Comparison of ENCODE assay signal across 23 mouse cellular contexts in genomic region chr2:147409323-147409722, GRCm38 (mm10). TPM values are rescaled to one million over a fixed set of nuclear protein-coding genes. Genes with fewer than 3 reads are reported as not detected.
DNase-seq lines count a peak whose midpoint lies in the region; ATAC-seq and TF ChIP-seq lines count a peak whose summit lies in the region.
"Had no signal": no experiment of that assay in that cellular context is flagged by ENCODE, and none has a peak within 500 bp of the region (broad histone marks: within the 10 kb centered on the region; RNA-seq: fewer than 3 reads in every experiment).

No protein-coding gene starts in this region.

- no peak for DNase-seq in hindbrain, postnatal 0 days (ENCODE audit: low spot score)
- DNase-seq in hindbrain, embryonic 11.5 days (ENCODE audit: low spot score): no peak
- DNase-seq in lung, embryonic 14.5 days: no peak
- DNase-seq in lung, adult 2 months: no peak
- DNase-seq in gastrocnemius, postnatal 4 days (ENCODE audit: low spot score in 2 of 2): no peak
- DNase-seq: adrenal gland, adult 8-10 months; cerebellum, adult 11-12 months; cerebellum, adult 9-10 months; cerebellum, postnatal 25 days; gastrocnemius, postnatal 36 days; heart, adult 2 months; heart, postnatal 14 days had no signal

- H3K36me3 ChIP-seq in hindbrain, postnatal 0 days (ENCODE audit: insufficient read depth, low read length): no peaks in the 10 kb centered on the region
- no peaks in the 10 kb centered on the region for H3K36me3 ChIP-seq in hindbrain, embryonic 11.5 days (ENCODE audit: control insufficient read depth, insufficient read depth, low read length)
- no peaks in the 10 kb centered on the region for H3K36me3 ChIP-seq in lung, embryonic 14.5 days (ENCODE audit: insufficient read depth)
- H3K36me3 ChIP-seq in E14TG2a.4 (ENCODE audit: insufficient read depth, low read length): no peaks in the 10 kb centered on the region
- H3K36me3 ChIP-seq: embryonic facial prominence, embryonic 12.5 days; G1E; heart, embryonic 15.5 days; hindbrain, embryonic 10.5 days; hindbrain, embryonic 15.5 days had no signal

- no peak for TF ChIP-seq POLR2A in lung, adult 2 months (IDR thresholded peaks at IDR 0.05; ENCODE audit: borderline replicate concordance, extremely low read depth, low read depth, low read length)

- H3K4me2 ChIP-seq in hindbrain, postnatal 0 days (ENCODE audit: low read depth, low read length): no peak overlapping the region
- no peak overlapping the region for H3K4me2 ChIP-seq in hindbrain, embryonic 11.5 days (replicated peaks; ENCODE audit: low read depth, low read length)
- no peak overlapping the region for H3K4me2 ChIP-seq in lung, embryonic 14.5 days
- H3K4me2 ChIP-seq: embryonic facial prominence, embryonic 12.5 days; heart, embryonic 11.5 days; heart, embryonic 15.5 days; hindbrain, embryonic 15.5 days had no signal

- 75% methylated on average over 1 of the region's 1 CpGs for WGBS in hindbrain, postnatal 0 days
- WGBS in hindbrain, embryonic 11.5 days: 74% methylated on average over 1 of the region's 1 CpGs
- 58% methylated on average over 1 of the region's 1 CpGs for WGBS in lung, embryonic 14.5 days
- WGBS in lung, adult 2 months: 48% methylated on average over 1 of the region's 1 CpGs

- no peaks in the 10 kb centered on the region for H3K27me3 ChIP-seq in hindbrain, postnatal 0 days (ENCODE audit: insufficient read depth, low read length)
- no peaks in the 10 kb centered on the region for H3K27me3 ChIP-seq in hindbrain, embryonic 11.5 days (ENCODE audit: control insufficient read depth, insufficient read depth, low read length)
- no peaks in the 10 kb centered on the region for H3K27me3 ChIP-seq in lung, embryonic 14.5 days (ENCODE audit: insufficient read depth, low read length)
- H3K27me3 ChIP-seq in E14TG2a.4 (ENCODE audit: insufficient read depth, low read length): no peaks in the 10 kb centered on the region
- H3K27me3 ChIP-seq: embryonic facial prominence, embryonic 12.5 days; heart, embryonic 15.5 days; hindbrain, embryonic 15.5 days had no signal

- H3K4me3 ChIP-seq in hindbrain, postnatal 0 days (ENCODE audit: low read length): no peak overlapping the region
- no peak overlapping the region for H3K4me3 ChIP-seq in hindbrain, embryonic 11.5 days (ENCODE audit: low read depth, low read length)
- no peak overlapping the region for H3K4me3 ChIP-seq in lung, embryonic 14.5 days (ENCODE audit: low read depth, low read length)
- H3K4me3 ChIP-seq in lung, adult 2 months (replicated peaks; ENCODE audit: extremely low read depth, low read depth, low read length): no peak overlapping the region
- no peak overlapping the region for H3K4me3 ChIP-seq in E14TG2a.4 (replicated peaks; ENCODE audit: low read length)
- H3K4me3 ChIP-seq: embryonic facial prominence, embryonic 12.5 days; heart, adult 2 months; heart, embryonic 15.5 days; hindbrain, embryonic 10.5 days; hindbrain, embryonic 15.5 days had no signal

- TF ChIP-seq CTCF in hindbrain, postnatal 0 days (IDR thresholded peaks at IDR 0.05; ENCODE audit: low read depth): 0 out of 2 replicates have a peak, but pooled peaks have one; percentile 19
- TF ChIP-seq CTCF in lung, embryonic 14.5 days (IDR thresholded peaks at IDR 0.05; ENCODE audit: low read depth): peak; percentile 19; the same call in 1 of the 2 replicates
- TF ChIP-seq CTCF in lung, adult 2 months (IDR thresholded peaks at IDR 0.05; ENCODE audit: insufficient read depth, low read length): no peak
- peak; percentile 10; the same call in 1 of the 2 replicates for TF ChIP-seq CTCF in E14TG2a.4 (conservative IDR thresholded peaks at IDR 0.05; ENCODE audit: low read length)

- H3K9me3 ChIP-seq in hindbrain, postnatal 0 days (ENCODE audit: low read length): no peaks in the 10 kb centered on the region
- H3K9me3 ChIP-seq in hindbrain, embryonic 11.5 days (ENCODE audit: control insufficient read depth, low read length): no peaks in the 10 kb centered on the region
- no peaks in the 10 kb centered on the region for H3K9me3 ChIP-seq in lung, embryonic 14.5 days (ENCODE audit: low read depth, low read length)
- no peaks in the 10 kb centered on the region for H3K9me3 ChIP-seq in E14TG2a.4 (ENCODE audit: low read length)
- H3K9me3 ChIP-seq: embryonic facial prominence, embryonic 12.5 days; heart, embryonic 15.5 days; hindbrain, embryonic 10.5 days; hindbrain, embryonic 15.5 days had no signal

- H3K27ac ChIP-seq in hindbrain, postnatal 0 days: no peak overlapping the region
- H3K27ac ChIP-seq in hindbrain, embryonic 11.5 days (ENCODE audit: low read depth, low read length): no peak overlapping the region
- H3K27ac ChIP-seq in lung, embryonic 14.5 days (ENCODE audit: low read depth): no peak overlapping the region
- H3K27ac ChIP-seq: embryonic facial prominence, embryonic 12.5 days; heart, adult 2 months; heart, embryonic 15.5 days; hindbrain, embryonic 10.5 days; hindbrain, embryonic 15.5 days had no signal

- no peak overlapping the region for H3K9ac ChIP-seq in hindbrain, postnatal 0 days (replicated peaks; ENCODE audit: low read length)
- no peak overlapping the region for H3K9ac ChIP-seq in hindbrain, embryonic 11.5 days (ENCODE audit: low read depth, low read length)
- no peak overlapping the region for H3K9ac ChIP-seq in lung, embryonic 14.5 days
- H3K9ac ChIP-seq: embryonic facial prominence, embryonic 12.5 days; heart, embryonic 15.5 days; hindbrain, embryonic 15.5 days had no signal

- H3K4me1 ChIP-seq in hindbrain, postnatal 0 days (ENCODE audit: insufficient read depth, low read length): no peaks in the 10 kb centered on the region
- no peaks in the 10 kb centered on the region for H3K4me1 ChIP-seq in hindbrain, embryonic 11.5 days (replicated peaks; ENCODE audit: control insufficient read depth, insufficient read depth, low read length)
- H3K4me1 ChIP-seq in lung, embryonic 14.5 days (ENCODE audit: insufficient read depth): no peaks in the 10 kb centered on the region
- no peaks in the 10 kb centered on the region for H3K4me1 ChIP-seq in lung, adult 2 months (ENCODE audit: control insufficient read depth, insufficient read depth, low read length)
- H3K4me1 ChIP-seq in E14TG2a.4 (replicated peaks; ENCODE audit: low read depth, low read length): no peaks in the 10 kb centered on the region
- H3K4me1 ChIP-seq: embryonic facial prominence, embryonic 12.5 days; heart, embryonic 15.5 days; hindbrain, embryonic 10.5 days; hindbrain, embryonic 15.5 days had no signal

- ATAC-seq in hindbrain, postnatal 0 days: no peak
- ATAC-seq in hindbrain, embryonic 11.5 days (ENCODE audit: low FRiP score): no peak
- ATAC-seq in lung, embryonic 14.5 days (ENCODE audit: insufficient read depth): no peak
- ATAC-seq: forebrain, embryonic 16.5 days; inflammation-experienced regulatory T-cells, adult 6 months had no signal

RNA-seq across cellular contexts. Expression of gene Pax1, which starts 47.6 kb away (rescaled TPM):
- total RNA-seq in hindbrain, postnatal 0 days (2014; rRNA removed): not detected in 2 replicates
- polyA plus RNA-seq in hindbrain, postnatal 0 days (2015; fragmentation: Nextera tagmentation; extraction: Ambion mirVana): not detected in 2 replicates
- 1.9 and 2.5 TPM in 2 replicates for polyA plus RNA-seq in hindbrain, embryonic 11.5 days (2014; fragmentation: Nextera tagmentation; extraction: Ambion mirVana)
- 0.07 TPM in 1 of 2 replicates, not detected in the other for polyA plus RNA-seq in lung, embryonic 14.5 days (2014; fragmentation: Nextera tagmentation; extraction: Ambion mirVana)
- polyA plus RNA-seq in lung, adult 2 months (2012; rRNA removed): 0.06 and 0.09 TPM in 2 replicates
- total RNA-seq in gastrocnemius, postnatal 4 days (2021): under 1 TPM; 0.39 to 0.49 TPM
- total RNA-seq: adrenal gland, adult 8-10 months; gastrocnemius, adult 18-20 months; heart, adult 2 months had no signal
- polyA plus RNA-seq: cortical plate, adult 2 months; forebrain, embryonic 16.5 days; G1E; hindbrain, embryonic 15.5 days; inflammation-experienced regulatory T-cells, adult 6 months had no signal
